Mouse (Mus musculus) hindbrain, embryonic 14.5 days (tissue): Measurements from ENCODE around the gene Cnpy3. TPM values are rescaled to one million over a fixed set of nuclear protein-coding genes. Genes with fewer than 3 reads are reported as not detected.
"Not testable (repeated sequence)": the region's sequence is repeated elsewhere in the genome, so short reads cannot be mapped to it uniquely, and the experiment has no call there.

Source experiments
- ATAC-seq: fragments of 200-750 bp; cut with Nextera tagmentation; 2 replicates; pipeline ENCODE4 v1.8.0; 2017; ENCODE audit warnings: moderate number of reproducible peaks, mild to moderate bottlenecking, moderate TSS enrichment, moderate library complexity; ENCODE audit not compliant: low FRiP score
- DNase-seq: peaks from one replicate; pipeline ENCODE4 v3.0.0-alpha.2; 2015; ENCODE audit warnings: low spot score
- H3K27ac ChIP-seq: fragments of 300-500 bp; sonication (generic); 2 replicates; pipeline ENCODE4 v1.5.1; 2014; ENCODE audit warnings: mild to moderate bottlenecking, moderate library complexity
- H3K27me3 ChIP-seq: fragments of 300-500 bp; sonication (generic); 2 replicates; pipeline ENCODE4 v1.6.1; 2014; ENCODE audit warnings: mild to moderate bottlenecking, low read length, mixed read lengths; ENCODE audit not compliant: control insufficient read depth, insufficient read depth
- H3K36me3 ChIP-seq: fragments of 300-500 bp; sonication (generic); replicated peaks from 2 replicates; pipeline ENCODE4 v1.6.1; 2014; ENCODE audit not compliant: control insufficient read depth, insufficient read depth
- H3K4me1 ChIP-seq: fragments of 300-500 bp; sonication (generic); replicated peaks from 2 replicates; pipeline ENCODE4 v1.6.1; 2014; ENCODE audit warnings: antibody characterized with exemption, low read length, mixed read lengths; ENCODE audit not compliant: control insufficient read depth, insufficient read depth
- H3K4me2 ChIP-seq: fragments of 300-500 bp; sonication (generic); replicated peaks from 2 replicates; pipeline ENCODE4 v1.6.1; 2014; ENCODE audit warnings: mild to moderate bottlenecking, moderate library complexity
- H3K4me3 ChIP-seq: fragments of 300-500 bp; sonication (generic); replicated peaks from 2 replicates; pipeline ENCODE4 v1.5.1; 2014; ENCODE audit warnings: mild to moderate bottlenecking, low read length
- H3K9ac ChIP-seq: fragments of 300-500 bp; sonication (generic); 2 replicates; pipeline ENCODE4 v1.6.1; 2014
- H3K9me3 ChIP-seq: fragments of 300-500 bp; sonication (generic); 2 replicates; pipeline ENCODE4 v1.6.1; 2016; ENCODE audit warnings: low read length; ENCODE audit not compliant: control insufficient read depth
- WGBS: fragments of 180-500 bp; shearing (Covaris S2); extraction: QIAGEN DNeasy Blood & Tissue Kit; methylation state at CpG from one replicate; pipeline ENCODE4 v1.1.7; 2014; 5-methylcytosine and 5-hydroxymethylcytosine counted together
- polyA plus RNA-seq: library from polyadenylated mRNA; unstranded; fragments of >200 nt; fragmentation: Nextera tagmentation; extraction: Ambion mirVana; gene quantifications from 2 replicates; pipeline ENCODE4 v1.2.1, GENCODE M21; 2014

Gene Cnpy3
- polyA plus RNA-seq: 60.0 and 60.4 TPM in 2 replicates

DNA sequence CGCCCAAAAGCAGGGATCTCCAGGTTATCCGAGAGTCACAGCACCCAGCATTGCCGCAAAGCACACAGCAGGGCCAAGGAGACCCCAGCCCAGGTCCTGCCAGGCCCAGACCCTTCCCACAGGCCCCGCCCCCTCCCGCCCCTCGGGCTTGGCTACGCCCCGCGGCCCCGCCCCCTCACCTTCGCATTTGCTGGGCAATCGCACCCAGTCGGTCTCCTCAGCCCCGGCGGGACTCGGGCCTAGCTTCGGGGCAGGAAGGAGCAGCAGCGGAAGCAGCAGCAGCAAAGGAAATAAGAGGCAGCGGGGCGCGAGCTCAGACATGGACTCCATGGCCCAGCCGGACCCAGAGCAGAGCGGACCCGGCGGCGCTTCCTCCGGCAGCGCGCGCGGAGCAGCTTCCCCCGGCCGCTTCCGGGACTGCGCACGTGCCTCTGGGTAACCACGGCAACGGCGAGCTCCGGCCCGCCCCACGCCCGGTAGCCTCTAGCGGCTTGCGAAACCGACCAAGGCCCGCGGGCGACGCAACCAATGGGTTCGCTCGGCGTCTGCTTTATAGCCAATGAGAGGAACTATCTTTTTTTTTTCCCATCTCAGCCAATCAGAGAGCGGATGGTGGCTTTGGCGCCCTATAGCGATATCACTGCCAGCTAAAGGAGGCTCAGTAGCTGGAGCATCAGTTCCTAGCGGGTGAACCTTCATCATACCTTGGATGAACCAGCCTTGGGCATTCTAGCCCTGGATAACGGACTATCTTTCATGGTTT is at the start of gene Cnpy3:
Gene Cnpy3 (minus strand): TSS at position 421 of the 763 bp plus-strand sequence.
- 0% methylated on average over 48 of the region's 58 CpGs for WGBS
- peak within 1 kb of the TSS; percentile 75 for H3K4me2 ChIP-seq

DNA sequence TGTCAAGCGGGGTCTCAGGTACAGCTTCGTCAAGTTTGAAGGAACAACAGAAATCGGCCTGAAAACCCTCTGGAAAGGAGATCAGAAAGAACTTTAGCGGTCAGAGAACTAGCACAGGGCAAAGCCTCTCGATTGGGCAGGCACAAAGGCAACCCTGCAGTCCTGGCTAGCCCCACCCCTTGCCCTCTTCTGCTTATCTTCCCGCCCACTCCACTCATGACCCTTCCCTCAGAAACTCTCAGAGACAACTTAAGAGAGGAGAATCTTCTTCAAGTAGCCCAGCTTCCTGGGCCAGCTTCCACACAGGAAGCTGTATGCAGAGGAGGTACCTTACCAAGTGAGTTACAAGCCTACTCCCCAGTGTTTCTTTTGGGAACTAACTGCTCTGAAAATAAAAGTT is 49.7 kb upstream of the Cnpy3 start:
- H3K9me3 ChIP-seq: no peaks in the 10 kb centered on the region
- H3K27ac ChIP-seq: no peak overlapping the region
- DNase-seq: no peak
- 89% methylated on average over 6 of the region's 6 CpGs for WGBS
- H3K4me3 ChIP-seq: no peak overlapping the region
- ATAC-seq: no peak
- no peaks in the 10 kb centered on the region for H3K27me3 ChIP-seq
- H3K4me1 ChIP-seq: no peaks in the 10 kb centered on the region
- no peak overlapping the region for H3K4me2 ChIP-seq
- H3K9ac ChIP-seq: no peak overlapping the region
- peaks cover 80% of the 10 kb centered on the region for H3K36me3 ChIP-seq

More for the DNA sequence above, at the start of gene Cnpy3:
- Histone ChIP-seq H3K4me3 (peak within 1 kb of the TSS; percentile 62), H3K36me3 (0 out of 2 replicates have a peak, but pooled peaks cover 6% of the 10 kb centered on the region), H3K4me1 (peaks cover 17% of the 10 kb centered on the region), H3K27me3 (no peaks in the 10 kb centered on the region), H3K9me3 (no peaks in the 10 kb centered on the region), H3K27ac (peak within 1 kb of the TSS; percentile 81), H3K9ac (peak within 1 kb of the TSS; percentile 74)
- peak; percentile 99 for ATAC-seq
- DNase-seq: peak; percentile 97

DNA sequence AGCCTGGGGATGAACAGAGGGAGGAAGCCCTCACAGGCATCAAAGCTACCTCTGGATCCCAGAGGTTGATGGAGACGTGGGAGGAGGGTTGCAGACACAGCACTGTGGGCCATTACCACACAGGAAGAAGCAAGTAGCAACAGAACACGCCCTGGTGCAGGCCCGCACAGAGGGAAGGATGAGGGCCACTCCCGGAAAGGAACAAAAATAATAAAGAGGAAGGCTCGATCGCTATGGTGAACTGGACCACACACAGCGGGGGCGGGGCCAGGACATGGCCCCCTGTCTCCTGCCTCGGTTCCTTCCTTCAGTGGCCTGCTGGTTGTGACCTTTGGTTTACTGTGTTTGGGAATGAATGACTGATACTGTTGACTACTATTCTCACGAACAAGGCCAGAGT is 47.7 kb upstream of the Cnpy3 start:
- no peaks in the 10 kb centered on the region for H3K27me3 ChIP-seq
- H3K9me3 ChIP-seq: no peaks in the 10 kb centered on the region
- H3K4me1 ChIP-seq: no peaks in the 10 kb centered on the region
- H3K27ac ChIP-seq: no peak overlapping the region
- no peak overlapping the region for H3K9ac ChIP-seq
- no peak overlapping the region for H3K4me2 ChIP-seq
- DNase-seq: no peak
- no peak for ATAC-seq
- peaks cover 60% of the 10 kb centered on the region for H3K36me3 ChIP-seq
- WGBS: 78% methylated on average over 10 of the region's 10 CpGs
- no peak overlapping the region for H3K4me3 ChIP-seq

DNA sequence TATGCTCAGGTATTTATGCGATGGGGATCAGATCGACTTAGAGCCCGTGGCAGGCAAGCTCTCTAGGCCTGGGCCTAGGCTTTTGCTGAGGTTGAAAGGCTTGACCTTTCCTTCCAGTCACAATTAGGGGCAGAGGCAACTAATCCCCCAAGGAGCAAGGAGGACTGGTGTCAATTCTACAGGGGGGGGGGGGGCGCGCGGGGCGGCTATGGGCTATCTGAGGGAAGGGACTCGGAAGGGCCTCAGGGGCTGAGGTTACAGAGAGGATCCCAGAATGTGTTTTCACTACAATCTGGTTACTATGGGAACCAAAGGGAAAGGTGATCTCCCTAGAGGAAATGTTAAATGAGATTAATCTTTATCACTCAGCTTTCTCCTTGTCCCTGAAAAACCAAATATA is 45.4 kb upstream of the Cnpy3 start:
- H3K9ac ChIP-seq: no peak overlapping the region
- H3K4me1 ChIP-seq: no peaks in the 10 kb centered on the region
- ATAC-seq (no peak), DNase-seq (no peak)
- no peaks in the 10 kb centered on the region for H3K27me3 ChIP-seq
- H3K9me3 ChIP-seq: no peaks in the 10 kb centered on the region
- WGBS: 38% methylated on average over 8 of the region's 8 CpGs
- no peak overlapping the region for H3K27ac ChIP-seq
- H3K36me3 ChIP-seq: peaks cover 41% of the 10 kb centered on the region
- no peak overlapping the region for H3K4me3 ChIP-seq
- H3K4me2 ChIP-seq: no peak overlapping the region

DNA sequence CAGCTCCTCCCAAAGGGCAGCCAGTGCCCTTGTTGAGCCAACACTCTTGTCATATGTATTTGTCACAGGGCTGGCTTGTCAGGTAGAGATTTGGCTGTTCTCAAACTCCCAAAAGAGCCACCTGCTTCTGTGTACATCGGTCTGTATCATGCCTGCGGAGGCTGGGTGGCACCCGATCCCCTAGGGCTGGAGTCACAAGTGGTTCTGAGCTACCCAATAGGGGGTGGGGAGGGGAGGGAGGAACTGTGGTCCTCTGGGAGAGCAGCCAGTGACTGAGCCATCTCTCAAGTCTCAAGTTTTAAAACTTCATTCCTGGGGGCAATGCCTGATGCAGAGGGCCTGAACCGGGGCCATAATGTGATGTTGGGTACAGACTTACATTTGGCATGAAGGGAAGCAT is 44.7 kb upstream of the Cnpy3 start:
- Histone ChIP-seq H3K36me3 (peaks cover 36% of the 10 kb centered on the region), H3K9me3 (no peaks in the 10 kb centered on the region), H3K27ac (no peak overlapping the region), H3K4me1 (no peaks in the 10 kb centered on the region), H3K4me3 (no peak overlapping the region), H3K4me2 (no peak overlapping the region), H3K27me3 (no peaks in the 10 kb centered on the region), H3K9ac (no peak overlapping the region)
- WGBS: 91% methylated on average over 4 of the region's 4 CpGs
- ATAC-seq (no peak), DNase-seq (no peak)

DNA sequence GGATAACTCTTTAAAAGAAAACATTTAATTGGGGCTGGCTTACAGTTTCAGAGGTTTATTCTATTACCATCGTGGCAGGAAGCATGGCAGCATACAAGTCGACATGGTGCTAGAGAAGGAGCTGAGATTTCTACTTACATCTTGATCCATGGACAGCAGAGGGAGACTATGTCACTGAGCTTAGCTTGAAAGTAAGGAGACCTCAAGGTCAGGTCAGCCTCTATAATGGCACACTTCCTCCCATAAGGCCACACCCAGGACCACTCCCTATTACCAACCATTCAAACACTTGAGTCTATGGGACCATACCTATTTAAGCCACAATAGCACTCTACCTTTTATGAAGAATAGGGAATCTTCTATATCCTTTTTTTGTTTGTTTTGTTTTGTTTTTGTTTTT is 40.9 kb upstream of the Cnpy3 start:
- Histone ChIP-seq H3K9me3 (no peaks in the 10 kb centered on the region), H3K27ac (no peak overlapping the region), H3K27me3 (no peaks in the 10 kb centered on the region), H3K4me2 (no peak overlapping the region), H3K4me3 (no peak overlapping the region), H3K9ac (no peak overlapping the region), H3K4me1 (no peaks in the 10 kb centered on the region), H3K36me3 (no peaks in the 10 kb centered on the region)
- no peak for DNase-seq
- WGBS: 92% methylated on average over 2 of the region's 2 CpGs
- no peak for ATAC-seq

DNA sequence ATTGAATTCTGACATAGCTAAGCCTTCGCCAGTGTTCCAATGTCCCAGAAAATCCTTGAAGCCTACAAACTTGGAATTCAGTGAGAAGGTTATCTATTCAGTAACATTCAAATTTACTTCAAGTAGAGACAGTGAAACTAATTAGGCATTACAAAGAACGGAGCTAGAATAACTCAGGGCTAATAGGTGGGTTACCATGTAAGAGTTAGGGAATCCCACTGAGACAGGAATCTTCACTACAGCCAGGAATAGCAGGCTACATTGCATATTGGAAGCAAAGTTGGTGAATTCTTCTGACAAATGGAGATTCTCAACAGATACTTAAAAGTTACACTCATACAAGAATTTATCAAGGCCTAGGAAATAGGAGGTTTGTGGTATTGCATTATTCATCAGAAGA is 36.0 kb upstream of the Cnpy3 start:
- H3K4me3 ChIP-seq, H3K4me1 ChIP-seq, H3K27me3 ChIP-seq, H3K4me2 ChIP-seq, H3K27ac ChIP-seq, H3K9me3 ChIP-seq, H3K9ac ChIP-seq, DNase-seq, ATAC-seq, H3K36me3 ChIP-seq: not testable (repeated sequence)
- WGBS: 53% methylated on average over 2 of the region's 2 CpGs

DNA sequence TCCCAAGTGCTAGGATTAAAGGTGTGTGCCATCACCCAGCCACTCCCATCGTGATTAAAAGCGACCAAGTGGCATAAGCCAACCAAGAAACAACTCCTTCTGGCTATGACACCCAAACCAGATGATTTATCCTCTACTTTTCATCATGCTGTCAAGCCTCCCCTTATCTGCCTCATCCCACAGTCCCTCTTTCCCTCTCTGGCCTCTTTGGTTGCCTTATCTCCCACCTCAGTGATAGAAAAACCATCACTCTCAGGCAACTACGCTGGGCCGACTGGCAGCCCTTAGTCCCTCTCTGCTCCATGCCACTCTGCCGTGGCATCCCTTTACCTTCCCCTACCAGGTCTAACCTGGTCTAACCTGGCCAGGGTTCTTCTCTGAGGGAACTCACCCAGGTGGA is 34.9 kb upstream of the Cnpy3 start:
- Histone ChIP-seq H3K4me2 (no peak overlapping the region), H3K9ac (no peak overlapping the region), H3K27me3 (no peaks in the 10 kb centered on the region), H3K9me3 (no peaks in the 10 kb centered on the region), H3K36me3 (no peaks in the 10 kb centered on the region), H3K27ac (no peak overlapping the region), H3K4me1 (no peaks in the 10 kb centered on the region), H3K4me3 (no peak overlapping the region)
- WGBS: 98% methylated on average over 5 of the region's 5 CpGs
- ATAC-seq (no peak), DNase-seq (no peak)

DNA sequence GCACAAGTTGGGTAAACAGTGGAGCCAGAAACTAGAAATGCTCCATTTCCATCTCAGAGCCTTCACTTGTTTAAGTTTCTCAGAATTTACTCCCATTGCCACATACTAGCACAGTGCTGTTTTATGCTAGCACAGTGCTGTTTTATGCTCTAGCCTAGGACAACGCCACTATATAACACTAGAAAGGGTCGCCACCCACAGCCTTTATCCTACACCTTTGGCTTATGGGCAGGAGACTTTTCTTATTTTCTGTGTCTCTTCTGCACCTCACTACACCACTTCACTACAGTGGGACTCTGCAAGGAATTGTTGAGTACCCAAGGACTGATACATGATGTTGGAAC is 31.2 kb upstream of the Cnpy3 start:
- Histone ChIP-seq H3K9me3 (no peaks in the 10 kb centered on the region), H3K36me3 (peaks cover 31% of the 10 kb centered on the region), H3K4me2 (peak overlapping the region; percentile 76), H3K4me1 (peaks cover 9% of the 10 kb centered on the region), H3K9ac (no peak overlapping the region), H3K4me3 (peak overlapping the region; percentile 50), H3K27ac (peak overlapping the region; percentile 78; the same call in 1 of the 2 replicates), H3K27me3 (no peaks in the 10 kb centered on the region)
- DNase-seq: no peak
- 83% methylated on average over 2 of the region's 2 CpGs for WGBS
- ATAC-seq: 0 out of 2 replicates have a peak, but pooled peaks have one; percentile 1
